Mouse (Mus musculus) neural tube, embryonic 14.5 days (tissue): ENCODE data around the gene Nop58. TPM values are rescaled to one million over a fixed set of nuclear protein-coding genes. Genes with fewer than 3 reads are reported as not detected.
A peak's percentile ranks its signal among the peaks of the same experiment; 100 is the strongest.

Experiments
- ATAC-seq: fragments of 200-750 bp; cut with Nextera tagmentation; 2 replicates; pipeline ENCODE4 v1.8.0; 2017; ENCODE audit warnings: low read depth, mild to moderate bottlenecking, moderate TSS enrichment, moderate library complexity
- H3K27ac ChIP-seq: fragments of 300-500 bp; sonication (generic); 2 replicates; pipeline ENCODE4 v1.5.1; 2014; ENCODE audit warnings: low read depth, mild to moderate bottlenecking, control low read depth, low read length, moderate library complexity, mixed read lengths
- H3K27me3 ChIP-seq: fragments of 300-500 bp; sonication (generic); 2 replicates; pipeline ENCODE4 v1.6.1; 2014; ENCODE audit warnings: low read length; ENCODE audit not compliant: control insufficient read depth, insufficient read depth
- H3K36me3 ChIP-seq: fragments of 300-500 bp; sonication (generic); 2 replicates; pipeline ENCODE4 v1.6.1; 2014; ENCODE audit warnings: low read length, mixed read lengths; ENCODE audit not compliant: control insufficient read depth, insufficient read depth
- H3K4me1 ChIP-seq: fragments of 300-500 bp; sonication (generic); 2 replicates; pipeline ENCODE4 v1.6.1; 2014; ENCODE audit warnings: low read length; ENCODE audit not compliant: control insufficient read depth, insufficient read depth
- H3K4me2 ChIP-seq: fragments of 300-500 bp; sonication (generic); 2 replicates; pipeline ENCODE4 v1.6.1; 2014; ENCODE audit warnings: mild to moderate bottlenecking, low read depth, low read length, control low read depth
- H3K4me3 ChIP-seq: fragments of 300-500 bp; sonication (generic); 2 replicates; pipeline ENCODE4 v1.5.1; 2014; ENCODE audit warnings: low read depth, low read length, control low read depth, mixed read lengths
- H3K9ac ChIP-seq: fragments of 300-500 bp; sonication (generic); replicated peaks from 2 replicates; pipeline ENCODE4 v1.6.1; 2014; ENCODE audit warnings: low read depth, mild to moderate bottlenecking, control low read depth, low read length, mixed read lengths
- H3K9me3 ChIP-seq: fragments of 300-500 bp; sonication (generic); 2 replicates; pipeline ENCODE4 v1.6.1; 2016; ENCODE audit warnings: low read length; ENCODE audit not compliant: control insufficient read depth
- WGBS: fragments of 180-500 bp; shearing (Covaris S2); extraction: QIAGEN DNeasy Blood & Tissue Kit; methylation state at CpG from one replicate; pipeline ENCODE4 v1.1.7; 2014; 5-methylcytosine and 5-hydroxymethylcytosine counted together
- polyA plus RNA-seq: library from polyadenylated mRNA; unstranded; fragments of >200 nt; fragmentation: Nextera tagmentation; extraction: Ambion mirVana; gene quantifications from 2 replicates; pipeline ENCODE4 v1.2.1, GENCODE M21; 2014

Nop58 gene
- polyA plus RNA-seq, 1 experiment from 2014 or later = 125 TPM

GRCm38 (mm10) chr1:59697751-59698150 lies 13.0 kb downstream of the Nop58 start:
- Histone ChIP-seq H3K4me3 (no peak overlapping the region), H3K27ac (no peak overlapping the region), H3K4me2 (no peak overlapping the region), H3K36me3 (peaks cover 44% of the 10 kb centered on the region), H3K4me1 (no peaks in the 10 kb centered on the region), H3K9ac (no peak overlapping the region), H3K9me3 (no peaks in the 10 kb centered on the region), H3K27me3 (no peaks in the 10 kb centered on the region)
- WGBS = 87% methylated on average over 5 of the region's 5 CpGs
- no peak for ATAC-seq

GRCm38 (mm10) chr1:59698207-59698606 lies 13.4 kb downstream of the Nop58 start:
- peaks cover 44% of the 10 kb centered on the region for H3K36me3 ChIP-seq
- no peak overlapping the region for H3K9ac ChIP-seq
- 97% methylated on average over 3 of the region's 3 CpGs for WGBS
- H3K4me2 ChIP-seq = no peak overlapping the region
- no peaks in the 10 kb centered on the region for H3K27me3 ChIP-seq
- no peaks in the 10 kb centered on the region for H3K9me3 ChIP-seq
- no peak overlapping the region for H3K27ac ChIP-seq
- ATAC-seq = no peak
- no peak overlapping the region for H3K4me3 ChIP-seq
- no peaks in the 10 kb centered on the region for H3K4me1 ChIP-seq

DNA sequence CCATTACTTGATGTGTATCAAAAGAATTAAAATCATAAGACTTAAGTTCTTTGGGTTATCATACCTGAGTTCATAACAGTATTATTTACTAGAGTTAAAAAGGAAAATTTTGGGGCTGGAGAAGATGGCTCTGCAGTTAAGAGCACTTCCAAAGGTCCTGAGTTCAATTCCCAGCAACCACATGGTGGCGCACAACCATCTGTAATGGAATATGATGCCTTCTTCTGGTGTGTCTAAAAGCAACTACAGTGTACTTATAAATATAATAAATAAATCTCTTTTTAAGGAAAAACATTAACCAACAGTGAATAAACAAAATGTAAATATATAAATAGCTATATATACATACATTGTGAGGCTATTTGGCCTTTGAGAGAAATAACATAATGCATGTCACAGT lies 17.0 kb downstream of the Nop58 start:
- H3K27me3 ChIP-seq = no peaks in the 10 kb centered on the region
- H3K36me3 ChIP-seq = peaks cover 46% of the 10 kb centered on the region
- H3K9ac ChIP-seq = no peak overlapping the region
- WGBS = 98% methylated on average over 1 of the region's 1 CpGs
- ATAC-seq = no peak
- H3K9me3 ChIP-seq = no peaks in the 10 kb centered on the region
- H3K4me2 ChIP-seq = no peak overlapping the region
- no peak overlapping the region for H3K27ac ChIP-seq
- H3K4me3 ChIP-seq = no peak overlapping the region
- H3K4me1 ChIP-seq = no peaks in the 10 kb centered on the region

DNA sequence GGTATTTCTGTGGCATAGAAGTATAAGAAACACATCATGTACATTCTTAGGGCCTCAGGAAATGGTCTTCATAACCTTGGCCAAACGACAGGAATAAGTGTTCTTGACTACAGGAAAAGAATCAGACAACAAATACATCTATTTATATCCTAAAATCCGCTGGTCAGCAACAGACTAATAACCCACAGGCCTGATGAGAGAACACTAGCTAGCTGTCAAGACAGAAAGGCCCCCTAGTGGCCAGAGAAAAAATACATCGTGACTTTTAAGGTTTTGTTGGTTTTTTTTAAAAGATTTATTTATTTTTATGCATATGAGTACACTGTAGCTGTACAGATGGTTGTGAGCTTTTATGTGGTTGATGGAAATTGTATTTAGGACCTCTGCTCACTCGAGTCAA lies 35.1 kb downstream of the Nop58 start:
- WGBS = 59% methylated on average over 4 of the region's 4 CpGs
- H3K4me1 ChIP-seq = no peaks in the 10 kb centered on the region
- H3K9me3 ChIP-seq = no peaks in the 10 kb centered on the region
- H3K27ac ChIP-seq = no peak overlapping the region
- H3K4me3 ChIP-seq = no peak overlapping the region
- ATAC-seq = no peak
- H3K27me3 ChIP-seq = no peaks in the 10 kb centered on the region
- H3K4me2 ChIP-seq = no peak overlapping the region
- H3K9ac ChIP-seq = no peak overlapping the region
- no peaks in the 10 kb centered on the region; the same call in 1 of the 2 replicates for H3K36me3 ChIP-seq

- Histone ChIP-seq H3K27ac (peak overlapping the region; percentile 22; the same call in 1 of the 2 replicates), H3K4me2 (no peak overlapping the region), H3K4me1 (no peaks in the 10 kb centered on the region), H3K4me3 (no peak overlapping the region), H3K9me3 (no peaks in the 10 kb centered on the region), H3K36me3 (no peaks in the 10 kb centered on the region; the same call in 1 of the 2 replicates), H3K27me3 (no peaks in the 10 kb centered on the region), H3K9ac (no peak overlapping the region)
- ATAC-seq = no peak
- 57% methylated on average over 4 of the region's 4 CpGs for WGBS
Measured at GRCm38 (mm10) chr1:59725661-59726060, 40.9 kb downstream of the Nop58 start.

- Histone ChIP-seq H3K4me1 (no peaks in the 10 kb centered on the region), H3K9me3 (no peaks in the 10 kb centered on the region), H3K4me2 (no peak overlapping the region), H3K4me3 (no peak overlapping the region), H3K27me3 (no peaks in the 10 kb centered on the region), H3K9ac (no peak overlapping the region), H3K27ac (no peak overlapping the region), H3K36me3 (no peaks in the 10 kb centered on the region)
- no peak for ATAC-seq
- 92% methylated on average over 8 of the region's 8 CpGs for WGBS
Measured at GRCm38 (mm10) chr1:59730106-59730505, 45.3 kb downstream of the Nop58 start.

DNA sequence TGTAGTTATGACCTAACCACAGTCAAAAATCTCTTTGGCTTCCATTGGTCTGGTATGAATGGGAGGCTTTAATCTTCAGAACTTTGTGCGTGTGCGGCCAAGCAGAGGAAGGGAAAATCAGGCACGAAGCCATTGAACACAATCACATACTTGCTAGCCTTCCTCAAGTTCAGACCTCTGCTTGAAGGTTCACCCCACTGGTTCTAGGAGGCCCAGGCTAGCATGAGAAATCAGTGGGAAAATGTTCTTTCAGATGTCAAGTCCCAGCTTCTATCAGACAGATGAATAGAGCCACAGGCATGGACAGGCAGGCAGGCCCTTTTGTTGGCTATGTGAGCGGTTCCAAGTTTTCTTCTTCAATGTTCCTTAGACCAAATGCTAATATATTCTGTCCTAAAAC lies 46.0 kb downstream of the Nop58 start:
- no peaks in the 10 kb centered on the region for H3K36me3 ChIP-seq
- no peaks in the 10 kb centered on the region for H3K4me1 ChIP-seq
- no peak overlapping the region for H3K4me2 ChIP-seq
- WGBS = 72% methylated on average over 4 of the region's 4 CpGs
- no peak overlapping the region for H3K27ac ChIP-seq
- no peak overlapping the region for H3K4me3 ChIP-seq
- no peak for ATAC-seq
- no peaks in the 10 kb centered on the region for H3K9me3 ChIP-seq
- H3K27me3 ChIP-seq = no peaks in the 10 kb centered on the region
- no peak overlapping the region for H3K9ac ChIP-seq

GRCm38 (mm10) chr1:59734076-59734475 lies 49.3 kb downstream of the Nop58 start:
- Histone ChIP-seq H3K4me1 (no peaks in the 10 kb centered on the region), H3K4me2 (no peak overlapping the region), H3K36me3 (no peaks in the 10 kb centered on the region), H3K27ac (no peak overlapping the region), H3K27me3 (no peaks in the 10 kb centered on the region), H3K9ac (no peak overlapping the region), H3K4me3 (no peak overlapping the region), H3K9me3 (no peaks in the 10 kb centered on the region)
- WGBS = 82% methylated on average over 6 of the region's 6 CpGs
- ATAC-seq = no peak

DNA sequence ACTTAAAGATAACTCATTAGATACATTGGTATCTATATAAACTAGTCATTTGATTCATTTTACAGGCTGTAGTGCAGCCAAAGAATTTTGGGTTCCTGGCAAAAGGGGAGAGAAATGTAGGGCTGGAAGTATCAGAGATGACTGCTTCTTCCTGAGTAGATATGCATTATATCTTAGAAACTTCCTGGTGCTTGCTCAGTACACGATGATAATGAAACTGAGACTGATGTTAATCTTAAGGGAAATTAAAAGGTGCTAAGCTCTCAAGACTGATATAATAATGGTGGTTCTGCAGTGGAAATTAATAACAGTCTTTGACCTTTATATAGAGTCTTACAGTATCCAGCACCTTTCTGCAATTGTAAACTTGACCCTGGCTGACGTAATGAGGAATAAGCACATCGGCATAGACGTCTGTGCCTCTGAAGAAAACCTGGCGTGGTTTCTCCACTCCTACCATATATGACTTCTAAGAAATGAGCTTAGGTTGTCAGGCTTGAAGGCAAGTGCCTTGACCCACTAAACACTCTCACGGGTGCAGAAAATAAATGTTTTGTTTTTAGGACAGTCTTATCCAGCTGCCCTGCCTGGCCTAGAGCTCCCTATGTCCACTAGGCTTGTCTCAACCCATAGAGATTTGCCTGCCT lies 54.1 kb downstream of the Nop58 start:
- Histone ChIP-seq H3K9me3 (no peaks in the 10 kb centered on the region), H3K4me3 (no peak overlapping the region)
- ATAC-seq = no peak

More for the DNA sequence above, 54.1 kb downstream of the Nop58 start:
- H3K4me1 ChIP-seq = no peaks in the 10 kb centered on the region
- WGBS = 81% methylated on average over 6 of the region's 6 CpGs
- no peak overlapping the region for H3K9ac ChIP-seq
- H3K27me3 ChIP-seq = no peaks in the 10 kb centered on the region
- H3K4me2 ChIP-seq = no peak overlapping the region
- no peak overlapping the region for H3K27ac ChIP-seq
- no peaks in the 10 kb centered on the region for H3K36me3 ChIP-seq
